Mouse (Mus musculus): Measurements from ENCODE around the gene Gm21865.
"Not testable (repeated sequence)": the region's sequence is repeated elsewhere in the genome, so short reads cannot be mapped to it uniquely, and the experiment has no call there.

Gene Gm21865

DNA sequence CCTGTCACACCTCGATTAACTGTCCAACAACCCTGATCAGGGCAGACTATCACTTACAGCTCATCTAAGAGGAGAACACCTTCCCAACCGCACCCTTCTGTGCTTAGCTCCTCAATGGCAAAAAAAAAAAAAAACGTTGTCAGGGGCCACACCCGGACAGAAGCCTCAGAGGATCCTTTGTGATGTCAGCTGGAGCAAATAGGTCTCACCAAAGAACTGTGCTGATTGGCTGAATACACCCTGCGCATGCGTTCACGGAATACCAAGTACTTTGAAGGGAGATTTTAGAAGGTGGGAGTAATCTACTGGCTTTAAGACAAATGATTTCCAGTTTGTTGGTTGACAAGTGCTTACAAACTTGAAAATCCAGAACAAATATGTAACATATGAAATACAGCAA is at the start of gene Gm21865:
TSS of gene Gm21865 (minus strand) at position 101 of the 400 bp plus-strand sequence.
- DNase-seq = not testable (repeated sequence)
